Mouse (Mus musculus): Measurements from ENCODE around the gene Entpd4b. TPM values are rescaled to one million over a fixed set of nuclear protein-coding genes. Genes with fewer than 3 reads are reported as not detected.
"Not testable (repeated sequence)": the region's sequence is repeated elsewhere in the genome, so short reads cannot be mapped to it uniquely, and the experiment has no call there.

The Entpd4b gene
- total RNA-seq (2018; cell fraction: chromatin; rRNA removed): 10 to 100 TPM in 18 of 26 experiments, 1 to 10 TPM in 8; 6.0 to 34.2 (median 19.1) TPM
- 10 to 100 TPM in 21 of 26 experiments, 1 to 10 TPM in 5; 7.5 to 19.7 (median 12.1) TPM for total RNA-seq (2018; cell fraction: cytosol; rRNA removed)
- total RNA-seq (2018; cell fraction: nucleus; rRNA removed): 10 to 100 TPM in 22 of 26 experiments, 1 to 10 TPM in 4; 6.4 to 35.0 (median 17.6) TPM
- 9.5 to 13.8 TPM (median 13.6 TPM) in 3 replicates for polyA plus RNA-seq (2018)

DNA sequence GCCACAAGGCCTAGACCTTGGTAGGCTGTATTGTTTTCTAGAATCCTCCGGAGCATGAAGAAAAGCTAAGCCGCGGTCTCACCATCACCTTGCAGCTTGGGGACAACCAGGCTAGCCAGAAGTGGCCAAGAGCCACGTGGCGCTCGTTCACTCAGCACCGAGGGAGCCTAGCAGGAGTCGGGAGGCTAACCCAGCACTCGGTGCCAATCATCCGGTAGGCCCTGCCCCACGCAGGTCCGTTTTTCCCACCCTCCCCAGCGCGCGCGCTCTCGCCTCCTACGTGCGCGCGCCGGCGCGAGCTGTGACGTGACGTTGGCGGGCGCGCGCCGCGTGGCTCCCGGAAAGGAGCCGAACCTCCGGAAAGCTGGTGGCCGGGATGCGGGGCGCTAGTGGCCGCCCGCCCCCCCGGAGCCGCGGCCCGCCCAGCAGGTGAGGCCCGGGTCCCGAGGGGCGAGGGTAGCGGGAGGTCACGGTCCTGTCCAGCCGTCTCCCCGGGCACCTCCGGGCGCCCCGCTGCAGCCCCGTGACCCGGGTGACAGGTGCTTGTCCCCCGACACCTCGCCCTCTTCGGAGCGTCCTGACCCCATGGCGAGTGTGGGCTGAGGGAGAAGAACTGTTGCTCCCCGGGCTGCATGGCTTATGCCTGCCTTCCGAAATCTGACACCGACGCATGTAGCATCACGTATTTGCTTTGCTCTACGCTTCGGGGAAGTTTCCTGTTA, at the start of gene Entpd4b:
Gene Entpd4b, plus strand, starts transcription at position 315 of the 722 bp plus-strand sequence.
- not testable (repeated sequence) for H3K79me2 ChIP-seq (ENCODE audit: inconsistent target); H3K36me3 ChIP-seq (ENCODE audit: inconsistent target); H3K27ac ChIP-seq; H3K4me3 ChIP-seq (ENCODE audit: inconsistent target)
- WGBS (ENCODE audit: missing documents): no CpG with 5 or more reads among the region's 68 CpGs

DNA sequence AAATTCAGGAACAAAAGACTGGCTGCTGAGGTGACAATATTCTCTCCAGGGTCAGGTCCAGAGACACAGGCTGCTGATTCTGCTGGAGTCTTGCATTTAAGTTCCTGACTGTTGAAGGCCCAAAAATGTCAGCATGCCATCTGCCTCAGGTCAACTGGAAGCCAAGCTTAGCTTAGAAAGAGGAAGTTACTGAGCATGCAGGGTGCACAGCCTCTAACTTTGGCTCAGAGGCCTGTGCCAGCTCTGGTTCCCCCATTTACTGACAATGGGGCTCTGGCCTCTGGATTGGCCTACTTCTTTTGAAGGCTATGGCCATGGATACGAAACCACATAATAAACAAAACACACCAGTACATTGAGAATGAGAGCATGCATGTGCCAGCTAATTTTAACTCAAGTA, 48.2 kb upstream of the Entpd4b start:
- H3K27ac ChIP-seq; H3K79me2 ChIP-seq (ENCODE audit: inconsistent target); H3K36me3 ChIP-seq (ENCODE audit: inconsistent target); H3K4me3 ChIP-seq (ENCODE audit: inconsistent target): not testable (repeated sequence)
- WGBS (ENCODE audit: missing documents): no CpG with 5 or more reads among the region's 1 CpGs

DNA sequence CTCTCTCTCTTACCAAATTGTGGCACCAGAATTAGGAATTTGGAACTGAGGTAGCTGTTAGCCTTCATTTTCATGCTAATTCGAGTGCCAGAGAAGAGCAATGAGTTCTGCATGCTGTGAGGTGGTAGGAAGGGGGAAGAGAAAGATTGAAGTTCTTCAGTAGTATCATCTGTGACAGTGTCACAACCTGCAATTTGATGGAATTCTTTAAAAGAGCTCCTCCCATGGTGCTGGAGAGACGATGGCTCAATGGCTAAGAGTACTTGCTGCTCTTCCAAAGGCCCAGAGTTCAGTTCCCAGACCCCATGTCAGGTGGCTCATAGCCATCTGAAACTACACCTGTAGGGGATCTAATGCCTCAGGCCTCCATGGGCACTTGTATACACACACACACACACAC, 42.8 kb upstream of the Entpd4b start, which contains the start of gene Gm27179:
Gene Gm27179, minus strand, starts transcription at position 101 of the 400 bp plus-strand sequence.
- not testable (repeated sequence) for H3K79me2 ChIP-seq (ENCODE audit: inconsistent target); H3K27ac ChIP-seq; H3K36me3 ChIP-seq (ENCODE audit: inconsistent target); H3K4me3 ChIP-seq (ENCODE audit: inconsistent target)
- no CpG with 5 or more reads among the region's 2 CpGs for WGBS (ENCODE audit: missing documents)

DNA sequence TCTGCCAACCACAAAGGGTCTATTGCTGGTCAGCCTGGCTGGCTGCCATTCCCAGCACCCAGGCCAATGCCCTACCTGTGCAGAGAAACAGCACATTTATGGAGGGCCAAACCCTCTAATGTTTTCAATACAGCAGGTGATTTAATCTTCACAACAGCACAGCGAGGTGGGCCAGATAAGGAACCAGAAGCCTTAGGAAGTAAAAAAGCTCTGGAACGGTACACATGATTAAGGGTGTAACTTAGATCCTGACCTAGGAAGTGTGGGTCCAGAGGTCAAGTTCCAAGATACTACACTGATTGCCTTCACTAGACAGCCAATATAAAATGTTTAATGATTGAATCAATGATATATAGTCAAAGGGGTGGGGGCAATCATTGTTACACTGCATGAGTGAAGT, 34.4 kb upstream of the Entpd4b start:
- not testable (repeated sequence) for H3K27ac ChIP-seq; H3K79me2 ChIP-seq (ENCODE audit: inconsistent target); H3K36me3 ChIP-seq (ENCODE audit: inconsistent target); H3K4me3 ChIP-seq (ENCODE audit: inconsistent target)
- no CpG with 5 or more reads among the region's 2 CpGs for WGBS (ENCODE audit: missing documents)

DNA sequence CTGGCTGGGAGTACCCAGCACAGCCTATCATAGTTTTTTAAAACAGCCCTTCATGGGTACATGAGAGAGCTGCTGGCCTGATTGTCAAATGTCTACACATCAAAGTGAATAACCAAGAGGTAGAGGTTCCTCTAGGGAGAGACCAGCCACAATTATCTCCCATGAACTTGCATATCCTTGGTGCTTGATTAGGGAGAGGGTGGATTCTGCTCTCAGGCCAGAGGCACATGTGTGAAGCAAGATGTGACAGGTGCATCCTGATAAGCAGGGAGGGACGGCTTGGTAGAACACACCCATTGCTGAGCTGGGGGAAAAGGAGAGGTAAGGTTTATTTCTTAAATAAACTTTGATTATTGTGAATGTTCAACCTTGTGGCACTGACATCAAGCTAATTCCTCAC, 32.2 kb upstream of the Entpd4b start:
- not testable (repeated sequence) for H3K27ac ChIP-seq; H3K36me3 ChIP-seq (ENCODE audit: inconsistent target); H3K79me2 ChIP-seq (ENCODE audit: inconsistent target); H3K4me3 ChIP-seq (ENCODE audit: inconsistent target)
- no CpG with 5 or more reads among the region's 1 CpGs for WGBS (ENCODE audit: missing documents)

DNA sequence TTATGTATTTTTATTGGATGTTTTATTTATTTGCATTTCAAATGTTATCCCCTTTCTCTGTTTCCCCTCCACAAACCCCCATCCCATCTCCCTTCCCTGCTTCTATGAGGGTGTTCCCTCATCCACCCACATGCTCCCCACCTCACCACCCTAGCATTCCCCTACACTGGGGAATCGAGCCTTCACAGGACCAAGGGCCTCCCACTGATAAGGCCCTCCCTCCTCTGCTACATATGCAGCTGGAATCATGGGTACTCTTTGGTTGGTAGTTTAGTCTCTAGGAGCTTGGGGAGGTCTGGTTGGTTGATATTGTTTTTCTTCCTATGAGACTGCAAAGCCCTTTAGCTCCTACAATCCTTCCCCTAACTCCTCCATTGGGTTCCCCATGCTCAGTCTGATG, 29.0 kb upstream of the Entpd4b start:
- not testable (repeated sequence) for H3K27ac ChIP-seq; H3K4me3 ChIP-seq (ENCODE audit: inconsistent target); H3K79me2 ChIP-seq (ENCODE audit: inconsistent target); H3K36me3 ChIP-seq (ENCODE audit: inconsistent target)
- no CpG with 5 or more reads among the region's 1 CpGs for WGBS (ENCODE audit: missing documents)

DNA sequence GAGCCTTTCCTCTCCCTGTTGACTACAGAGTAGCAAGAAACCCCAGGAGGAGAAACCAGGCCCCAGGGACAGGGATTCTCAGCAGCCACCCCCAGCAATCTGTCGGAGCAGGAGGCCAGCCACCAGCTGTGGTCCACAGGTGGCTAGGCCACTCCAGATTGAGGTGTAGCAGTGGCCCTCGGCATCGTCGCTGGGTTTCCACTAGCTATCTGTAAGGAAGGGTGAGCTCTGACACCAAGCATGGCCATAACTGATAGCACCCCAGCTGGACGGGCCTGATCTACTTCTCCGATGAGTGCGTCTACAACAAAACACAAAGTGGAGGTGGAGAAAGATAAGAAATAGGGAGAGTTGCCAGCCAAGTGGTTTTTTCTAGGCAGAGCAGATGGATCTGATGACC, 18.7 kb upstream of the Entpd4b start:
- not testable (repeated sequence) for H3K27ac ChIP-seq; H3K4me3 ChIP-seq (ENCODE audit: inconsistent target); H3K79me2 ChIP-seq (ENCODE audit: inconsistent target); H3K36me3 ChIP-seq (ENCODE audit: inconsistent target)
- WGBS (ENCODE audit: missing documents): no CpG with 5 or more reads among the region's 7 CpGs

DNA sequence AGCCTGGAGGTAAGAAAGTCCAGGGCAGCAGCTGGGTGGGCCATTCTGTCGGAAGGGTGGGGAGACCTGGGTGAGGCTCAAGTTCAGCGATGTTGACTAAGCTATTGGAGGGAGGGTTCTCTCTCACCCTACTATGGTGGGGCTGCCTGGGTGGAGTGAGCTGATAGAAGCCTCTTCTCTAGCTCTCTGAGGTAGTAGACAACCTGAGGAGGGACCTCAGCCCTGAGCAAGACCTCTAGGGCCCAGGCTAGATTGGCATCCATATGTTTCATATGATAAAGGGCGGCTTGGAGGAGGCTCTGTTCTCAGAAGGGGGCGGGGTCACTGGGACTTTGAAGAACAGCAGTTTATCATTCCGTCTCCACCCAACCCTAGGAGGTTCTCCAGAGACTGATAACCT, 15.1 kb upstream of the Entpd4b start:
- H3K27ac ChIP-seq; H3K79me2 ChIP-seq (ENCODE audit: inconsistent target); H3K4me3 ChIP-seq (ENCODE audit: inconsistent target); H3K36me3 ChIP-seq (ENCODE audit: inconsistent target): not testable (repeated sequence)
- no CpG with 5 or more reads among the region's 5 CpGs for WGBS (ENCODE audit: missing documents)

DNA sequence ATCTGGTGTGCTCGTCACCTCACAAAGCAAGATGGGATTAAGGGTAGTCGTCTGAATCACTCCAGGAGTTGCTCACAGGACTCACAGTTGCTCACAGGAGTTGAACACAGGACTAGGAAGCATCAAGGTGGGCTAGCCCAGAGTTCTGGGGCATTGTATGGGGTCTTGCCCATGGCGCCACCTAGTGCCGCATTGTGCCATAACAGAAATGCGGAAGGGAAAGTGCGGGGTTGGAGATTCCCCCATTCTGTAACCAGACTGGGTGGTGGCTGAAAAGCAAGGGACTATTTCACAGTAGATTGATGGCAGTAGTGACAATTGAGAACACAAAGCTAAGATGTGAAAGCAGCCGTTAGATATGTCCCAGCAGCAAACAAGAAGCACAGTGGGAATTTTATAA, 12.5 kb upstream of the Entpd4b start:
- H3K36me3 ChIP-seq (ENCODE audit: inconsistent target); H3K27ac ChIP-seq; H3K4me3 ChIP-seq (ENCODE audit: inconsistent target); H3K79me2 ChIP-seq (ENCODE audit: inconsistent target): not testable (repeated sequence)
- no CpG with 5 or more reads among the region's 7 CpGs for WGBS (ENCODE audit: missing documents)

DNA sequence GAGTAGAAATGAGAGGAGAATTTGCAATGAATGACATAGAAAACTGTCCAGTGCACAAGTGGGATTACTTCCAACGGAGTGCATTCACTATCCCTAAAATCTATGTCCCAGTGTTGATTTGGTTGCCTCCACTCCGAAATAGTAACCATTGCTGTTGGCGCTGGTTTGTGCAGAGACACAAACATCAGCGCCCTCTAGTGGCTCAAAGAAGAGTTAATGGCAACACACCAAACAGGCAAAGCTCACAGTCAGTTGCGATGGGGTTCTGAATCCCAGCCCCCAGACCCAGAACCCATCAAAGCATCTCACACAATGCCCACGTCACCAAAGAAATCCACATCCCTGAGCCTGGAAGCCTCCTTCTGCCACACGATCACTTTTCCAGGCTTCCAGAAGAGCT, 11.2 kb upstream of the Entpd4b start:
- WGBS (ENCODE audit: missing documents): no CpG with 5 or more reads among the region's 7 CpGs
- H3K4me3 ChIP-seq (ENCODE audit: inconsistent target); H3K36me3 ChIP-seq (ENCODE audit: inconsistent target); H3K79me2 ChIP-seq (ENCODE audit: inconsistent target); H3K27ac ChIP-seq: not testable (repeated sequence)

DNA sequence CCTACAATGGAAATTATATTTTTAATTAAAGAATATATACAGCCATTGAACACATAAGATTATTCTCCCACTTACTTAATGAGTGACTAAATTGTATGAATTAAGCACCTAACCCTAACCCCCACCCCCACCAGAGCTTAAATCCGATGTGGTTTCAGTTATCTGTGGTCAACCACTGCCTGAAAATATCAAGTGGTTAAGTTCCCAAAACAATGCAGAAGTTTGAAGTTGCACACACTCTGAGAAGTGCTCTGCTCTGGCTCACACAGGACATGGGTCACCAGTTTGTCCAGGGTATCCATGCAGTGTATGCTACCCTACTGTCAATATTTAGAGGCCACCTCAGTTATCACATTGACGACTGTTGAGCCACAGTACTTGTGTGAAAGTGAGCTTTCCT, 10.2 kb upstream of the Entpd4b start:
- WGBS (ENCODE audit: missing documents): no CpG with 5 or more reads among the region's 2 CpGs
- not testable (repeated sequence) for H3K27ac ChIP-seq; H3K4me3 ChIP-seq (ENCODE audit: inconsistent target); H3K36me3 ChIP-seq (ENCODE audit: inconsistent target); H3K79me2 ChIP-seq (ENCODE audit: inconsistent target)

DNA sequence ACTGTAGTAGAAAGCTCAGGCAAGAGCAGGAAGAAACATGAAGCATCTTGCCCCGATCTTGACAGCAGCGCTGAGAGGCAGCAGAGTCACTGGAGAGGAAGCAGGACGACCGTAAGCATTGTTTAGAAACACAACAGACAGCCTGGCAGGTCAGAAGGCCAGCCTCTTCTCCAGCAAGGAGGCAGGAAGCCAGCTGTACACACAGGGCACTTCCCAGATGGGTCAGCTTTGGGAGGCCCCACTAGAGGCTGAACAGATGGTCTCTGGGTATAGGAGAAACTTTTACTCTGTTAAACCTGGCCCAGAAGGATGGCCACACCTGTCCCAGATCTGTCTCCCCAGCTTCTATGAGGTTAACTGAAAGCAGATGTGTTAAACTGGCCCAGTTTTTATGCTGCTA, 7.9 kb upstream of the Entpd4b start:
- WGBS (ENCODE audit: missing documents): no CpG with 5 or more reads among the region's 4 CpGs

DNA sequence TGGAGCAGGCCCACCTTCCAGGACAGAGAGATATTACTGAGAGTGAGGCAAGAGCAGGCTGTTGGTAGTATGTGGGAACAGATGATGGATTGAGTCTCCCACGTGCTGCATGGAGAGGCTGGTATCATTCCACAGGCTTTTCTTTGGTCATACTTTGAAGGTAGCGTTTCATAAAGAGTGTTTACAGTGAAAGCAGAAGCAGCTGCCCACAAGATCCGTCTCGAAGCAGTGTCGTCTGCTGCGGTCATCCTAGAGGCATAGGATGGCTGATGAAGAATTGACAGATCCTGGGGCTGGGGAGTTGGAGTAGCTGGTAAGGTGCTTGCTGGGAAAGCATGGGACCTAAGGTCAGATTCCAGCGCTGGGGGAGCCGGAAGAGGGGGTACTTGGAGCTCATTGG, 1.6 kb downstream of the Entpd4b start:
- H3K27ac ChIP-seq; H3K36me3 ChIP-seq (ENCODE audit: inconsistent target); H3K4me3 ChIP-seq (ENCODE audit: inconsistent target); H3K79me2 ChIP-seq (ENCODE audit: inconsistent target): not testable (repeated sequence)
- no CpG with 5 or more reads among the region's 8 CpGs for WGBS (ENCODE audit: missing documents)

More for the DNA sequence above, 7.9 kb upstream of the Entpd4b start:
- H3K79me2 ChIP-seq (ENCODE audit: inconsistent target); H3K4me3 ChIP-seq (ENCODE audit: inconsistent target); H3K36me3 ChIP-seq (ENCODE audit: inconsistent target); H3K27ac ChIP-seq: not testable (repeated sequence)

DNA sequence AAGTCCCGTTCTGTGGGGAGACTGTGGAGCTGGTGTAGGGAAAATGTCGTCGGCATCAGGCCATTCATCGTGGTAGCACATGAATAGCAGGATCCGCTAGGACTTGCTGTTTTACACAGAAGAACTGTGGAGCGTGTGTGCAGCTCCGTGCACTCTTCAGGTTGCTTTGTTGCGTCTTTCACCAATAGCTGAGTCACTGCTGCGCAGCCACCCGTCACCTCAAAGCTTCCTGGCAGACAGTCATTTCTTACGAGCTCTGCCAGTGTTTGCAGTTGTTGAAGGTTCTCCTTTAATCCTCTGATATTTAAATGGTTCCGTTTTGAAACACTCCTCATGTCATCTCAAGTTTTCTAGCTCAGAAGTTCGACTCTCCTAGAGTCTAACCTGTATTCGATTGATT, 2.3 kb downstream of the Entpd4b start:
- WGBS (ENCODE audit: missing documents): no CpG with 5 or more reads among the region's 14 CpGs
- not testable (repeated sequence) for H3K27ac ChIP-seq; H3K4me3 ChIP-seq (ENCODE audit: inconsistent target); H3K36me3 ChIP-seq (ENCODE audit: inconsistent target); H3K79me2 ChIP-seq (ENCODE audit: inconsistent target)

Data from macrophage (primary cell).